Mouse (Mus musculus): ENCODE measurements at regions not wholly inside any gene's neighbourhood (a gene's known extent, or its start where the extent isn't known, plus 50 kb on each side); places are given as distances from the start of the nearest gene placed in this dataset.

GRCm38 (mm10) chr3:100773237-100773636, 52.0 kb upstream of the Vtcn1 start:
- no peak for DNase-seq (ENCODE audit: inconsistent age in 2 of 2, low spot score in 1 of 2)

- peak in 1 of 2 experiments; percentile 33 for DNase-seq (ENCODE audit: inconsistent age in 2 of 2, low spot score in 1 of 2)
Observed at GRCm38 (mm10) chr3:100771363-100771762, 53.9 kb upstream of the Vtcn1 start.

- DNase-seq (ENCODE audit: inconsistent age in 2 of 2, low spot score in 1 of 2) = no peak
Observed at GRCm38 (mm10) chr3:100770841-100771240, 54.4 kb upstream of the Vtcn1 start.

- no peak for DNase-seq (ENCODE audit: inconsistent age in 2 of 2, low spot score in 1 of 2)
Observed at GRCm38 (mm10) chr3:100769146-100769545, 56.1 kb upstream of the Vtcn1 start.

- peak in 1 of 2 experiments; percentile 68 for DNase-seq (ENCODE audit: inconsistent age in 2 of 2, low spot score in 1 of 2)
Observed at GRCm38 (mm10) chr3:100768170-100768624, 57.1 kb upstream of the Vtcn1 start.

GRCm38 (mm10) chr3:100765323-100765722, 59.9 kb upstream of the Vtcn1 start:
- DNase-seq (ENCODE audit: inconsistent age in 2 of 2, low spot score in 1 of 2) = no peak

GRCm38 (mm10) chr3:100762895-100763294, 62.4 kb upstream of the Vtcn1 start:
- no peak for DNase-seq (ENCODE audit: inconsistent age in 2 of 2, low spot score in 1 of 2)

GRCm38 (mm10) chr3:100759091-100759941, 65.9 kb upstream of the Vtcn1 start:
- no peak for DNase-seq (ENCODE audit: inconsistent age in 2 of 2, low spot score in 1 of 2)

GRCm38 (mm10) chr3:100754677-100755076, 69.4 kb upstream of the Man1a2 start:
- DNase-seq (ENCODE audit: inconsistent age in 2 of 2, low spot score in 1 of 2) = no peak

GRCm38 (mm10) chr3:100751211-100751610, 65.9 kb upstream of the Man1a2 start:
- DNase-seq (ENCODE audit: inconsistent age in 2 of 2, low spot score in 1 of 2) = no peak

GRCm38 (mm10) chr3:100748727-100749126, 63.4 kb upstream of the Man1a2 start:
- peak in 1 of 2 experiments; percentile 55 for DNase-seq (ENCODE audit: inconsistent age in 2 of 2, low spot score in 1 of 2)

GRCm38 (mm10) chr3:100748309-100748691, 63.0 kb upstream of the Man1a2 start:
- no peak for DNase-seq (ENCODE audit: inconsistent age in 2 of 2, low spot score in 1 of 2)

GRCm38 (mm10) chr3:100747421-100748308, 62.4 kb upstream of the Man1a2 start:
- DNase-seq (ENCODE audit: inconsistent age in 2 of 2, low spot score in 1 of 2) = no peak

- no peak for DNase-seq (ENCODE audit: inconsistent age in 2 of 2, low spot score in 1 of 2)
Observed at GRCm38 (mm10) chr3:100737660-100738059, 52.4 kb upstream of the Man1a2 start.

GRCm38 (mm10) chr3:100736539-100736938, 51.2 kb upstream of the Man1a2 start:
- DNase-seq (ENCODE audit: inconsistent age in 2 of 2, low spot score in 1 of 2) = no peak

Data from adrenal gland, adult (tissue).